Mouse (Mus musculus) T-helper 17 cell (primary cell): ENCODE results near the gene Zfp383.
"Not testable (repeated sequence)": the region's sequence is repeated elsewhere in the genome, so short reads cannot be mapped to it uniquely, and the experiment has no call there.

Source experiments
- in situ Hi-C, 2 experiments: fragments of 300-600 bp; cut with MboI, MseI; formaldehyde crosslinking; loops; 1 replicate in 1 of 2; 2 replicates in 1 of 2; pipeline ENCODE4 v1.15.1; 2025; ENCODE audit warnings: high pct_unique_total_duplicates in 2 of 2

Gene Zfp383

GRCm38 (mm10) chr7:29938856-29939255 is 30.8 kb downstream of the Zfp383 start:
- in situ Hi-C loops = no loop called here

DNA sequence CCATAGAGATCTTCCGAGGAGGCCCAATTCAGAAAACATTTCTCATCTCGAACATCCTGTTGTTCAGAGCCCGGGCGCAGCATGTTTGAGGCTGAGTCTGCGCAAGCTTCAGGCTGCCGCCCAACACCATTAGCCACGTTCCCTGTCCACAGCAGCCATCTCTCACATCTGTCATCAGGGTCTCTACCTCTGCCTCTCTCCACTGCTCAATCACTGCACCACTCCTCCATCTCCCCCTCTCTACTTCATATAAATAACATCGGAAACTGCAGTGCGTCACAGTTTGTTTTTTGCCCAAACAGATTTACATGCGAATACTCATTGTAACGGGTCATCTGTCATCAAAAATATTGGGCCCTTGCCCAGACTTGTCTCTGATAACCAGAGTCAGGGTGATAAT is 33.0 kb downstream of the Zfp383 start:
- in situ Hi-C loops = no loop called here

DNA sequence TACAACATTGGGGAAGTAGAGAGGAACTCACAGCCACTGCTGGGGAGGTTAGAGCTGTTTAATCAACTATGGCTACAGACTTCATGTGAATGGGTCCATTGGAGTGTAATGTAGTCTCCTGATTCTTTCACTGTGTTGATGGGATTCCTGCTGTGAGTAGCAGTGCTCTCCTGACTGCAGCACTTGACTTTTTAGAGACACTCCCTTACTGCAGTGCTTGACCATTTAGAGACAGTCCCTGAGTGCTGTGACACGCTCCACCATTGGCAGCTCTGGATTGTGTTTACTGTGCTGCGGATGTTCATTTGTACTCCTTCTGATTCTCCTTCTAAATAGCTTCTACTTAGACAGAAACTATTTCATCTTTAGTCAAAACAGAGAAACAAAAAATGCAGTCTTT is 34.7 kb downstream of the Zfp383 start:
- in situ Hi-C loops = no loop called here

- in situ Hi-C loops = no loop called here
Observed at GRCm38 (mm10) chr7:29943720-29944119, 35.7 kb downstream of the Zfp383 start.

DNA sequence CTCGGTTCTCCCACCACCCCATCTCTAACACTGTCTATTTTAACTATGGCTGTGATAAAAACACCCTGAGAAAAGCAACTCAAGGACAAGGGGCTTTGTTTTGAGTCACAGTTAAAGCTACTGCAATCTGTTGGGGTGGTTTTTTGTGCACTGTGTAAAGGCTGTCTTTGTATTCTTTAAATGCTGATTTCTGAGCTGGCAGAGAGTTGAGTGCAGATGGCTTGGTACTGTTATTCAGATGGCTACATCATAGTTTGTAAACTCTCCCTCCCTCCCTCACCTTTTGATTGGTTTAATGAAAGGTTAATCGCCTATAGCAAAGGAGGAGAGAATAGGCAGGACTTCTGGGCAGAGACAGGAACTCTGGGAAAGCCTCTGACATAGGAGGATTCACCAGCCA is 36.2 kb downstream of the Zfp383 start:
- in situ Hi-C loops = no loop called here

GRCm38 (mm10) chr7:29953086-29953485 is 45.1 kb downstream of the Zfp383 start:
- in situ Hi-C loops = no loop called here

GRCm38 (mm10) chr7:29953513-29954401 is 45.7 kb downstream of the Zfp383 start, which contains the start of gene Zfp74:
Gene Zfp74, minus strand, starts transcription at chr7:29954089.
- in situ Hi-C loops = no loop called here

GRCm38 (mm10) chr7:29954731-29955130 is 46.7 kb downstream of the Zfp383 start:
- in situ Hi-C loops = no loop called here

DNA sequence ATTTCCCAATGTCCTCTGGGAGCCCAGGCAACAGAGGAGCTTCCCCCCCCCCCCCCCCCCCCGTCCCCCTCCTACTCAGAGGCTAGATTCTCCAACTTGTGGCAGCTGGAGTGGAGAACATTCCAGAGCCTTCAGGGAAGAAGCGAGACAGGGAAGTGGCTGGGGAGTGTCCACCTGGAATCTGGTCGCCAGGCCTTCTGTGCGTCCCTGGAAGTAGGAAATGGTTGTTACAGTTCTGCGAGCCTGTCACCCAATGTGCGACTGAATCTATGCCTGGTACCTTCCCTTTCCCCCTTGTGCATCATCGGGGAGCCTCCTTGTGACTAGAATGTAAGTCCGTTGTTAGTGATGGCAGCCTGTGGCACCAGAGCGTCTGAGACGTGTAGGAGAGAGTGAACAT is 48.2 kb downstream of the Zfp383 start:
- in situ Hi-C loops = no loop called here

- in situ Hi-C loops = no loop called here
Observed at GRCm38 (mm10) chr7:29958125-29958724, 50.2 kb downstream of the Zfp383 start.

GRCm38 (mm10) chr7:29959004-29959403 is 51.0 kb downstream of the Zfp383 start:
- in situ Hi-C loops = no loop called here

DNA sequence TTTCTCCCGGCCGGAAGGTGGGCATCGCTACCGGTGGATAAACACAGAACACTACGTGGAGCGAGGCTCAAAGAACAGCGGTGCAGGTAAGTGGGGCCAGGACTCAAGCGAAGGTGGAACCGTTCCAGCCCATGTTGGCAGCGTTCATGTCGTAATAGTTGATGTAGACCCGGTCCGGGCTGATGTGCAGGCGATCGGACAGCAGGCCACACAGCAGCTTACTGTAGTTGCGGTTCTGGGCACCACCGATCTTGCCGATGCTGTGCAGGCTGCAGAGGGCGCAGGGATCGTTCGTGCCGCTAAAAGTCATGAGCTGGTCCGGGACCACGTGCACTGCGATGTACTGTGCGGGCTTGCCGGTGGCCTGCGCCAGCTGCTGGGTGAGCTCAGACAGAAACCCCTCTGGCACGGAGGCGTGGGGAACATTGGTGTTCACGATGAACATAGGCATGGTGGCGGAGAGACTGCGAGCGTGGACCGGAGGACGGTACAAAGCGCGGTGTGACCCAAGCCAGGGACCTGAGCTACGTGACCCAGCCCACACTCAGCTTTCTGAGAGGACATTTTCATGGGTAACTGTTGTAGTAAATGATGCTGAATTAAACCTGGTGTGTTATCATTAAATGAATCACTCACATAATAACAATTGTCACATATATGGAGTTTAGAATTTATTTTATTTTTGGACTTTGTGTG is 57.2 kb downstream of the Zfp383 start:
- in situ Hi-C loops = not testable (repeated sequence)
